Mouse (Mus musculus): Measurements from ENCODE around the gene Mad1l1. TPM values are rescaled to one million over a fixed set of nuclear protein-coding genes. Genes with fewer than 3 reads are reported as not detected.
"Not testable (repeated sequence)": the region's sequence is repeated elsewhere in the genome, so short reads cannot be mapped to it uniquely, and the experiment has no call there.

Mad1l1 gene
- 25.2 and 26.1 TPM in 2 replicates for polyA plus RNA-seq (2015; fragmentation: Nextera tagmentation; extraction: Ambion mirVana)

DNA sequence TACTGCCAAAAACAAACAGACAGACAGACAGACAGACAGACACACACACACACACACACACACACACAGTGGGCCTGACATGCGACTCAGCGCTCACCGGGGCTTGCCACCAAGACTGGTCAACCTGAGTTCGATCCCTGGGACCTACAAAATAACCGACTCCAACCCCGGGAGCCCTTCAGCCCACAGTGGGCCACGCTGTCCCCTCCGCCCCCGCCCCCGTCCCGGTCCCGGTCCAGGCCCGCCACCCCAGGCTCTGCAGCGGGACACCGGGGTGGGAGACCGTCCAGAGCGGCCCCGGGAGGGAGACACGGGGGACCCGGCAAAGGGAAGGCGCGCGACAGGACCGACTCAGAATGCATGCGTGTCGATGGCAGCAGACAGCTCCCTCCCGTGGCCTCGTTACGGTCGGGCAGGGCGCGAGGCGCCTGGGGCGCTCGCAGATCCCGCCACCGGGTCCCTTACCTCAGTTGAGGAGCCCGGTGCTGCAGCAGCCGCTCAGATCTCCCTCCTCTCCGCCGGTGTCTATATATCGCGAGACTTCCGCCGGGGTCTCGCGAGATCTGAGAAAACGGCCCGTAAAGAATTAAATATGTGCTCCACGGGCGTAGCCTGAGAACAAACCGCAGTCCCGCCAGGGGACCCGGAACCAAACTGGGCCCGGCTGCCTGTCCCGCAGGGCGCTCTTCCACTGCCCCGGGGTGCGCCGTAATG, at the start of gene Mad1l1, which contains the start of gene Nudt1:
Gene Mad1l1, minus strand, starts transcription at position 511 of the 714 bp plus-strand sequence.
Gene Nudt1, plus strand, starts transcription at position 615 of the 714 bp plus-strand sequence.
- peak within 1 kb of the TSS; percentile 86 for H3K4me2 ChIP-seq
- no peaks in the 10 kb centered on the region for H3K9me3 ChIP-seq
- H3K27ac ChIP-seq (replicated peaks), result peak within 1 kb of the TSS; percentile 83
- no peaks in the 10 kb centered on the region for H3K27me3 ChIP-seq (replicated peaks)
- H3K4me3 ChIP-seq, result peak within 1 kb of the TSS; percentile 96
- WGBS, result under 1% methylated on average over 59 of the region's 60 CpGs
- H3K9ac ChIP-seq, result peak within 1 kb of the TSS; percentile 99
- ATAC-seq (ENCODE audit: extremely low read depth, insufficient number of reproducible peaks, low FRiP score, low TSS enrichment), result peak; percentile 81
- peaks cover 36% of the 10 kb centered on the region for H3K4me1 ChIP-seq
- H3K36me3 ChIP-seq, result 0 out of 2 replicates have a peak, but pooled peaks cover 3% of the 10 kb centered on the region

GRCm38 (mm10) chr5:140370446-140371254, 49.3 kb upstream of the Mad1l1 start:
- peak overlapping the region; percentile 52 for H3K9ac ChIP-seq
- ATAC-seq (ENCODE audit: extremely low read depth, insufficient number of reproducible peaks, low FRiP score, low TSS enrichment), result no peak

GRCm38 (mm10) chr5:140369466-140369865, 48.1 kb upstream of the Mad1l1 start:
- Histone ChIP-seq H3K9ac (no peak overlapping the region), H3K27ac (replicated peaks) (no peak overlapping the region), H3K27me3 (replicated peaks) (no peaks in the 10 kb centered on the region), H3K9me3 (no peaks in the 10 kb centered on the region), H3K36me3 (peaks cover 7% of the 10 kb centered on the region; the same call in 1 of the 2 replicates), H3K4me2 (no peak overlapping the region), H3K4me3 (no peak overlapping the region), H3K4me1 (peaks cover 27% of the 10 kb centered on the region)
- ATAC-seq (ENCODE audit: extremely low read depth, insufficient number of reproducible peaks, low FRiP score, low TSS enrichment), result no peak
- 81% methylated on average over 2 of the region's 2 CpGs for WGBS

More at GRCm38 (mm10) chr5:140370446-140371254, 49.3 kb upstream of the Mad1l1 start:
- Histone ChIP-seq H3K36me3 (peaks cover 7% of the 10 kb centered on the region; the same call in 1 of the 2 replicates), H3K9me3 (no peaks in the 10 kb centered on the region), H3K4me1 (peaks cover 27% of the 10 kb centered on the region), H3K27ac (replicated peaks) (peak overlapping the region; percentile 76), H3K4me3 (no peak overlapping the region), H3K4me2 (no peak overlapping the region), H3K27me3 (replicated peaks) (no peaks in the 10 kb centered on the region)
- 48% methylated on average over 6 of the region's 6 CpGs for WGBS

DNA sequence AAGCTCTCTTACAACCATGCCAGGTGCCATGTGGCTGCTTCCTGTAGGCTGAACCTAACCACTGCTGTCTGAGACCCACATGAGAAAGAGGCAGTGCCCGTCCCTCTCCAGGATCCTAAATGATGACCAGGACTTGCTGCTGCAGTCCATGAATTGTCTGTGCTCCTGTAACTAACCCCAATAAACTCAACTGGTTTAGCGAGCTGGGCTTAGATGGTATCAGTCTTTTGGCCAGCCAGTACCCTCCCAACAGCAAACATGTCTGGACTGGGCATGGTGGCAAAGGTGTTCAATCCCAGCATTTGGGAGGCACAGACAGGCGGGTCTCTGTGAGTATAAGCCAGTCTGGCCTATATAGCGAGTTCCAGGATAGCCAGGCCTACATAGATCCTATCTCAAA, 47.6 kb upstream of the Mad1l1 start:
- 88% methylated on average over 4 of the region's 4 CpGs for WGBS
- H3K9me3 ChIP-seq, result no peaks in the 10 kb centered on the region; the same call in 1 of the 2 replicates
- H3K36me3 ChIP-seq, result peaks cover 10% of the 10 kb centered on the region
- no peak overlapping the region for H3K4me3 ChIP-seq
- H3K27ac ChIP-seq (replicated peaks), result no peak overlapping the region
- no peak overlapping the region for H3K9ac ChIP-seq
- no peak for ATAC-seq (ENCODE audit: extremely low read depth, insufficient number of reproducible peaks, low FRiP score, low TSS enrichment)
- no peaks in the 10 kb centered on the region for H3K27me3 ChIP-seq (replicated peaks)
- H3K4me1 ChIP-seq, result peaks cover 25% of the 10 kb centered on the region
- H3K4me2 ChIP-seq, result no peak overlapping the region

GRCm38 (mm10) chr5:140368126-140368525, 46.8 kb upstream of the Mad1l1 start:
- not testable (repeated sequence) for H3K4me3 ChIP-seq; H3K9me3 ChIP-seq; H3K27ac ChIP-seq (replicated peaks); ATAC-seq (ENCODE audit: extremely low read depth, insufficient number of reproducible peaks, low FRiP score, low TSS enrichment); H3K4me2 ChIP-seq; H3K27me3 ChIP-seq (replicated peaks); H3K9ac ChIP-seq
- Histone ChIP-seq H3K4me1 (peaks cover 20% of the 10 kb centered on the region), H3K36me3 (peaks cover 17% of the 10 kb centered on the region)
- WGBS, result 82% methylated on average over 2 of the region's 2 CpGs

DNA sequence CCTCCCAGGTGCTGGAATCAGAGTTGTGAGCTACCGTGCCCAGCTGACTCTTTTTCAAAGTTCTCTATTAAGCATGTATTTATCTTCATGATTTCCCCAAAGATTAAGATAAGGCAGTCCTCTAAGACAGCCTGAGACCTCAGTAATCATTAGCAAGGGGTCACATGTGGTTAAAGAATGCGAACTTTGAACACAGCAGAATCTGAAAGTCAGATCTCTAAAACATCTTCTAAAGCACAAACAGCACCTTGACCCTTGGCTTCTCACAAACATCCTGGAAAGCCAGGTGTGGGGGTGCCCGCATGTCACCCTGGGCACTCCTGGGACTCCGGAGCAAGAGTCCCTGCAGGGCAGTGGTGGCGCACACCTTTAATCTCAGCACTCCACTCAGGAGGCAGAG, 43.1 kb upstream of the Mad1l1 start:
- no peak for ATAC-seq (ENCODE audit: extremely low read depth, insufficient number of reproducible peaks, low FRiP score, low TSS enrichment)
- Histone ChIP-seq H3K27me3 (replicated peaks) (no peaks in the 10 kb centered on the region), H3K36me3 (peaks cover 25% of the 10 kb centered on the region), H3K9ac (no peak overlapping the region), H3K4me1 (peaks cover 2% of the 10 kb centered on the region; the same call in 1 of the 2 replicates), H3K4me3 (no peak overlapping the region), H3K4me2 (no peak overlapping the region), H3K9me3 (no peaks in the 10 kb centered on the region; the same call in 1 of the 2 replicates), H3K27ac (replicated peaks) (no peak overlapping the region)
- WGBS, result 88% methylated on average over 5 of the region's 5 CpGs

DNA sequence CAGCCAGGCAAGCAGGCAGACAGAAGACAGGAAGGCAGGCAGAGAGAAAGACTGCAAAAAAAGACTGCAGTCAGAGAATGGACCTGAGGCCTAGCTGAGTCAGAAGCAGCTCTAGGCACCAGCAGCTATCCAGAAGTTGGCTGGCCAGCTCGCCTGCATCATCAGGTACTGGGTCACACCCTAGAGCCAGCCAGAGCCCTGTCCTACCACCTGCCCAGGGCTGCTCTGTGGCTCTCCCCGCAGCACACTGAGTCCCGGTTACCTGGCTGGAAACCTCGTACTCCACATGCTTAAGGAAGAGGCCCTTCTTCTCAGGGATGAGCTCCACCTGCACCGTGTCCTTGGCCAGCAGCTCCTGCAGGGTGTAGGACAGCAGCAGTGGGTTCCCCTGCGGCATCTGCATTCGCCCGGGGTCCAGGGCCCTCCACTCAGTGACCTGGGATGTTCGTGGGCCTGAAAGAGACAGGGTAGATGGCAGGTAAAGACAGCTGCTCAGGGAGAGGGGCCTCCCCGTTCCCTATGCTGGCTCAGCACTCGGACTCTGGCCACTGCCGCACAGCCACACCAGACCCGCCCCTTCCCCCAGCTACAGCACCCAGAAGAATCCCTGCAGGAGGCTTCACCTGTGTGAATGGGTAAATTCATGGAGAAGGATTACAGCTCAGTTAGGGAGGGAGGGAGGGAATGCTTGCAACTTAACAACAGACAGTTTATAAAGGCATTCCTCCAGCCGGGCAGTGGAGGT, 38.8 kb upstream of the Mad1l1 start:
- no peaks in the 10 kb centered on the region for H3K4me1 ChIP-seq
- no peak overlapping the region for H3K4me2 ChIP-seq
- no peak overlapping the region for H3K9ac ChIP-seq
- peaks cover 59% of the 10 kb centered on the region for H3K36me3 ChIP-seq
- no peak for ATAC-seq (ENCODE audit: extremely low read depth, insufficient number of reproducible peaks, low FRiP score, low TSS enrichment)
- no peak overlapping the region for H3K27ac ChIP-seq (replicated peaks)
- no peaks in the 10 kb centered on the region; the same call in 1 of the 2 replicates for H3K9me3 ChIP-seq
- 76% methylated on average over 14 of the region's 14 CpGs for WGBS
- H3K27me3 ChIP-seq (replicated peaks), result no peaks in the 10 kb centered on the region
- no peak overlapping the region for H3K4me3 ChIP-seq

GRCm38 (mm10) chr5:140357466-140357865, 36.1 kb upstream of the Mad1l1 start:
- H3K4me2 ChIP-seq, result no peak overlapping the region
- H3K9ac ChIP-seq, result no peak overlapping the region
- H3K9me3 ChIP-seq, result no peaks in the 10 kb centered on the region
- H3K36me3 ChIP-seq, result peaks cover 76% of the 10 kb centered on the region
- no peak overlapping the region for H3K27ac ChIP-seq (replicated peaks)
- H3K27me3 ChIP-seq (replicated peaks), result no peaks in the 10 kb centered on the region
- 78% methylated on average over 3 of the region's 3 CpGs for WGBS
- H3K4me3 ChIP-seq, result no peak overlapping the region
- no peak for ATAC-seq (ENCODE audit: extremely low read depth, insufficient number of reproducible peaks, low FRiP score, low TSS enrichment)
- H3K4me1 ChIP-seq, result no peaks in the 10 kb centered on the region

GRCm38 (mm10) chr5:140355934-140356333, 34.6 kb upstream of the Mad1l1 start:
- no peak overlapping the region for H3K27ac ChIP-seq (replicated peaks)
- H3K36me3 ChIP-seq, result peaks cover 91% of the 10 kb centered on the region
- no peak overlapping the region for H3K4me3 ChIP-seq
- H3K4me2 ChIP-seq, result no peak overlapping the region
- H3K27me3 ChIP-seq (replicated peaks), result no peaks in the 10 kb centered on the region
- ATAC-seq (ENCODE audit: extremely low read depth, insufficient number of reproducible peaks, low FRiP score, low TSS enrichment), result no peak
- 79% methylated on average over 11 of the region's 11 CpGs for WGBS
- H3K9me3 ChIP-seq, result no peaks in the 10 kb centered on the region
- no peaks in the 10 kb centered on the region for H3K4me1 ChIP-seq
- H3K9ac ChIP-seq, result no peak overlapping the region

GRCm38 (mm10) chr5:140352352-140352751, 31.0 kb upstream of the Mad1l1 start:
- Histone ChIP-seq H3K4me1 (no peaks in the 10 kb centered on the region), H3K27ac (replicated peaks) (no peak overlapping the region), H3K4me2 (no peak overlapping the region), H3K9ac (no peak overlapping the region), H3K27me3 (replicated peaks) (no peaks in the 10 kb centered on the region), H3K36me3 (peaks cover 88% of the 10 kb centered on the region), H3K4me3 (no peak overlapping the region), H3K9me3 (no peaks in the 10 kb centered on the region)
- no peak for ATAC-seq (ENCODE audit: extremely low read depth, insufficient number of reproducible peaks, low FRiP score, low TSS enrichment)
- WGBS, result 91% methylated on average over 6 of the region's 6 CpGs

Measured in heart, embryonic 13.5 days (tissue).